Mouse (Mus musculus): ENCODE results near the gene Gm11084. TPM values are rescaled to one million over a fixed set of nuclear protein-coding genes. Genes with fewer than 3 reads are reported as not detected.
A peak's percentile ranks its signal among the peaks of the same experiment; 100 is the strongest.

The Gm11084 gene
- polyA plus RNA-seq, 1 experiment from 2014 or later: not detected

- 93% methylated on average over 4 of the region's 4 CpGs for WGBS
- Histone ChIP-seq H3K27me3 (ENCODE audit: low read depth, poor library complexity, severe bottlenecking) (no peaks in the 10 kb centered on the region), H3K4me1 (no peaks in the 10 kb centered on the region), H3K4me3 (no peak overlapping the region), H3K27ac (no peak overlapping the region), H3K9me3 (replicated peaks) (no peaks in the 10 kb centered on the region), H3K36me3 (peaks cover 76% of the 10 kb centered on the region)
- no peak for DNase-seq (ENCODE audit: low spot score)
Observed at GRCm38 (mm10) chr2:72970302-72970701, 16.2 kb downstream of the Gm11084 start.

- Histone ChIP-seq H3K36me3 (peaks cover 84% of the 10 kb centered on the region), H3K27me3 (ENCODE audit: low read depth, poor library complexity, severe bottlenecking) (no peaks in the 10 kb centered on the region), H3K4me3 (no peak overlapping the region), H3K4me1 (no peaks in the 10 kb centered on the region), H3K27ac (no peak overlapping the region), H3K9me3 (replicated peaks) (no peaks in the 10 kb centered on the region)
- WGBS: 95% methylated on average over 1 of the region's 1 CpGs
- DNase-seq (ENCODE audit: low spot score): no peak
Observed at GRCm38 (mm10) chr2:72968536-72968935, 18.0 kb downstream of the Gm11084 start.

- 94% methylated on average over 2 of the region's 2 CpGs for WGBS
- no peak overlapping the region for H3K4me3 ChIP-seq
- peaks cover 87% of the 10 kb centered on the region for H3K36me3 ChIP-seq
Observed at GRCm38 (mm10) chr2:72965450-72965849, 21.1 kb downstream of the Gm11084 start.

GRCm38 (mm10) chr2:72956415-72956814 is 30.1 kb downstream of the Gm11084 start:
- Histone ChIP-seq H3K27ac (no peak overlapping the region), H3K36me3 (peaks cover 91% of the 10 kb centered on the region), H3K4me3 (no peak overlapping the region), H3K27me3 (ENCODE audit: low read depth, poor library complexity, severe bottlenecking) (no peaks in the 10 kb centered on the region), H3K4me1 (no peaks in the 10 kb centered on the region), H3K9me3 (replicated peaks) (no peaks in the 10 kb centered on the region)
- DNase-seq (ENCODE audit: low spot score): no peak
- WGBS: 95% methylated on average over 3 of the region's 3 CpGs

More at GRCm38 (mm10) chr2:72965450-72965849, 21.1 kb downstream of the Gm11084 start:
- no peaks in the 10 kb centered on the region for H3K9me3 ChIP-seq (replicated peaks)
- DNase-seq (ENCODE audit: low spot score): no peak
- no peak overlapping the region for H3K27ac ChIP-seq
- no peaks in the 10 kb centered on the region for H3K4me1 ChIP-seq
- H3K27me3 ChIP-seq (ENCODE audit: low read depth, poor library complexity, severe bottlenecking): no peaks in the 10 kb centered on the region

GRCm38 (mm10) chr2:72952979-72953378 is 33.5 kb downstream of the Gm11084 start:
- peaks cover 89% of the 10 kb centered on the region for H3K36me3 ChIP-seq
- no peak for DNase-seq (ENCODE audit: low spot score)
- no peaks in the 10 kb centered on the region for H3K9me3 ChIP-seq (replicated peaks)
- no peak overlapping the region for H3K4me3 ChIP-seq
- H3K4me1 ChIP-seq: no peaks in the 10 kb centered on the region
- WGBS: 92% methylated on average over 3 of the region's 3 CpGs
- H3K27me3 ChIP-seq (ENCODE audit: low read depth, poor library complexity, severe bottlenecking): no peaks in the 10 kb centered on the region
- no peak overlapping the region for H3K27ac ChIP-seq

- no peak overlapping the region for H3K4me3 ChIP-seq
- H3K36me3 ChIP-seq: peaks cover 42% of the 10 kb centered on the region
- 0 out of 2 replicates have a peak overlapping the region, but pooled peaks have one; percentile 30 for H3K27ac ChIP-seq
- DNase-seq (ENCODE audit: low spot score): peak; percentile 54
- no peaks in the 10 kb centered on the region for H3K27me3 ChIP-seq (ENCODE audit: low read depth, poor library complexity, severe bottlenecking)
- no peaks in the 10 kb centered on the region for H3K9me3 ChIP-seq (replicated peaks)
- WGBS: 6% methylated on average over 1 of the region's 1 CpGs
- peaks cover 48% of the 10 kb centered on the region for H3K4me1 ChIP-seq
Observed at GRCm38 (mm10) chr2:72935937-72936336, 50.6 kb downstream of the Gm11084 start.

- peaks cover 48% of the 10 kb centered on the region for H3K4me1 ChIP-seq
- no peak for DNase-seq (ENCODE audit: low spot score)
- peak overlapping the region; percentile 77; the same call in 1 of the 2 replicates for H3K27ac ChIP-seq
- H3K4me3 ChIP-seq: no peak overlapping the region
- H3K27me3 ChIP-seq (ENCODE audit: low read depth, poor library complexity, severe bottlenecking): no peaks in the 10 kb centered on the region
- no peaks in the 10 kb centered on the region for H3K9me3 ChIP-seq (replicated peaks)
- H3K36me3 ChIP-seq: peaks cover 11% of the 10 kb centered on the region
Observed at GRCm38 (mm10) chr2:72932186-72932585, 54.3 kb downstream of the Gm11084 start.

- H3K36me3 ChIP-seq: no peaks in the 10 kb centered on the region
- peaks cover 9% of the 10 kb centered on the region for H3K4me1 ChIP-seq
- WGBS: 93% methylated on average over 10 of the region's 10 CpGs
- H3K9me3 ChIP-seq (replicated peaks): no peaks in the 10 kb centered on the region
- H3K27ac ChIP-seq: no peak overlapping the region
- no peak for DNase-seq (ENCODE audit: low spot score)
- H3K27me3 ChIP-seq (ENCODE audit: low read depth, poor library complexity, severe bottlenecking): no peaks in the 10 kb centered on the region
- no peak overlapping the region for H3K4me3 ChIP-seq
Observed at GRCm38 (mm10) chr2:72924981-72925380, 61.5 kb downstream of the Gm11084 start.

Small RNA genes within 50 kb of the gene (microRNA-seq; reads per million reads assigned to microRNA genes)
- gene Gm25960: not detected

Other genes with a start within 250 kb of the Gm11084 start
- 47.6 and 58.2 TPM in 2 replicates for gene Sp3, start 6.3 kb downstream of the Gm11084 start, polyA plus RNA-seq (2016; fragmentation: Nextera tagmentation; extraction: Ambion mirVana)
- gene Ola1, start 232.2 kb upstream of the Gm11084 start, polyA plus RNA-seq (2016; fragmentation: Nextera tagmentation; extraction: Ambion mirVana): 107 and 112 TPM in 2 replicates

All from limb, embryonic 10.5 days (tissue).